Mouse (Mus musculus) heart, adult 2 months (tissue): ENCODE measurements at regions not wholly inside any gene's neighbourhood (a gene's known extent, or its start where the extent isn't known, plus 50 kb on each side); places are given as distances from the start of the nearest gene placed in this dataset.
"Not testable (repeated sequence)": the region's sequence is repeated elsewhere in the genome, so short reads cannot be mapped to it uniquely, and the experiment has no call there.

Experiments used
- DNase-seq, 2 experiments: peaks; one replicate each; pipeline ENCODE4 v3.0.0; 2021
- H3K27ac ChIP-seq: fragments of 200-600 bp; 2 replicates; pipeline ENCODE4 v1.8.1; 2022
- H3K27me3 ChIP-seq: fragments of 200-500 bp; 2 replicates; pipeline ENCODE4 v1.6.1; 2012; ENCODE audit warnings: mild to moderate bottlenecking, low read length, inconsistent platforms, mixed read lengths; ENCODE audit not compliant: control insufficient read depth, insufficient read depth
- H3K36me3 ChIP-seq: fragments of 200-500 bp; 2 replicates; pipeline ENCODE4 v1.6.1; 2012; ENCODE audit warnings: low read length, inconsistent platforms; ENCODE audit not compliant: control insufficient read depth, insufficient read depth
- H3K4me1 ChIP-seq: fragments of 200-500 bp; 2 replicates; pipeline ENCODE4 v1.6.1; 2011; ENCODE audit warnings: low read length; ENCODE audit not compliant: control insufficient read depth, insufficient read depth
- H3K4me3 ChIP-seq: fragments of 200-600 bp; 2 replicates; pipeline ENCODE4 v1.8.1; 2022
- H3K79me2 ChIP-seq: fragments of 200-500 bp; replicated peaks from 2 replicates; pipeline ENCODE4 v1.6.1; 2012; ENCODE audit warnings: mild to moderate bottlenecking, inconsistent platforms, low read length, moderate library complexity, mixed read lengths; ENCODE audit not compliant: control insufficient read depth, insufficient read depth
- H3K9ac ChIP-seq: fragments of 200-500 bp; 2 replicates; pipeline ENCODE4 v1.6.1; 2012; ENCODE audit warnings: low read depth, mild to moderate bottlenecking, control low read depth, inconsistent platforms, low read length, mixed read lengths
- CTCF ChIP-seq: fragments of 200-600 bp; IDR thresholded peaks from 2 replicates; pipeline ENCODE4 v1.8.1; 2022; ENCODE audit warnings: antibody characterized with exemption, mild to moderate bottlenecking, moderate library complexity
- EP300 ChIP-seq: fragments of 200-500 bp; IDR thresholded peaks from 2 replicates; pipeline ENCODE4 v1.6.1; 2011; ENCODE audit warnings: low read depth, low read length, control low read depth; ENCODE audit not compliant: insufficient read depth
- POLR2A ChIP-seq: fragments of 200-500 bp; IDR thresholded peaks from 2 replicates; pipeline ENCODE4 v1.6.1; 2011; ENCODE audit warnings: mild to moderate bottlenecking, low read depth, low read length, control low read depth; ENCODE audit not compliant: insufficient read depth
- WGBS: fragments of 180-500 bp; shearing (Covaris S2); methylation state at CpG from one replicate; pipeline ENCODE4 v1.1.7; 2018; 5-methylcytosine and 5-hydroxymethylcytosine counted together
- intact Hi-C: fragments of 180-260 bp; cut with DNase I; formaldehyde crosslinking; loops from one replicate; pipeline ENCODE4 v1.15.1; 2025

DNA sequence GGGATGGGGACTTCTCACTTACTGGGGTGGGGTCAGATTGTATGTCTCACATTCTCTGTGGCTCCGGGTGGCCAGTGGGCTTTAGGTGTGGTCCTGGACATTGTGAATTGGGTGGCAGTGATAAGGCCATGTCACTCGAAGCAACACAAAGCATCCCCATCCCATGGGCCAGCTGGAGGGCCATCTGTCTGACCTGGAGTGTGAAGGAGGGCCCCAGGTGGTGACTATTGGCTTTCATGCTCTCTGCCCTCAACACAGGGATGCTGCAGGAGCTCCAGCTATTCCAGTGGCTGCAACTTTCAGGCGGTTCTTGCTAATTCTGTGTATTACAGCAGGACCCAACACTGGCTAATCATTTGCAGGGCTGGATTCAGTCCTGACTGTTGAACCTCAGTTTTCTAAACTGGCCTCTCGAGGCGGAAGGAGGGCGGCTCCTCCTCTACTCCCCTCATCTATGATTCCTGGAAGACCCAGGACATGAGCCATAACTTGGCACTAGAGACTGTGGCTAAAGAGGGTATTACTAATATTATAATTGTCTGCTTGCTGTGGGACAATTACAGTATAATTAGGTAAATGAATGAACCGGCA lies 64.1 kb downstream of the 9530068E07Rik start:
- Histone ChIP-seq H3K9ac (no peak overlapping the region), H3K4me3 (no peak overlapping the region), H3K4me1 (no peaks in the 10 kb centered on the region), H3K36me3 (no peaks in the 10 kb centered on the region), H3K27me3 (no peaks in the 10 kb centered on the region), H3K79me2 (no peaks in the 10 kb centered on the region), H3K27ac (no peak overlapping the region)
- no peak for TF ChIP-seq CTCF
- TF ChIP-seq POLR2A = no peak
- no peak for TF ChIP-seq EP300
- WGBS = 66% methylated on average over 7 of the region's 7 CpGs
- intact Hi-C loops = no loop called here
- no peak for DNase-seq

- H3K4me3 ChIP-seq, H3K79me2 ChIP-seq, intact Hi-C loops, H3K27ac ChIP-seq, H3K36me3 ChIP-seq, H3K4me1 ChIP-seq, H3K27me3 ChIP-seq, H3K9ac ChIP-seq, DNase-seq: not testable (repeated sequence)
- WGBS = 60% methylated on average over 6 of the region's 6 CpGs
These were observed 74.9 kb downstream of the 9530068E07Rik start for GRCm38 (mm10) chr11:52471128-52471527.

DNA sequence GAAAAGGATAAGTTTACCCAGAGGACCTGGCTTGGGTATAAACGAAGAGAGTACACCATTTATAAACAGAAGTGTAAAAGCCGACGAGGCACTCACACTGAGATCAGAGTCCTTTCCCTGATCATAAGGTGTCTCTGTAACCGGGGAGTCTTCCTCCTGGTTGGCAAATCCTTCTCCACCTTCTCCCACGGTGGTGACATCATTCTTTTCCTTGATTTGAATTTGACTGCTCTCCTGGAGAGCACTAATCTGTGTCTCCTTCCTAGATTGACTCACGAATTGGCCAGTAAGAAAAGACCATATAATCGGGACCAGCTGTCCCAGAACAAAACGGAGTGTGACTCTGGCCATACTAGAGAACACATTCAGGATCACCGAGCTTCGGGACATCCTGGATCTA lies 83.9 kb downstream of the 9530068E07Rik start:
- H3K36me3 ChIP-seq, H3K79me2 ChIP-seq, intact Hi-C loops, H3K9ac ChIP-seq, H3K27ac ChIP-seq, H3K4me3 ChIP-seq, H3K27me3 ChIP-seq, DNase-seq, H3K4me1 ChIP-seq: not testable (repeated sequence)
- 56% methylated on average over 10 of the region's 10 CpGs for WGBS

GRCm38 (mm10) chr11:52480694-52481093 lies 84.5 kb downstream of the 9530068E07Rik start:
- intact Hi-C loops, H3K36me3 ChIP-seq, DNase-seq, H3K79me2 ChIP-seq, H3K27me3 ChIP-seq, H3K4me1 ChIP-seq, H3K27ac ChIP-seq, H3K9ac ChIP-seq, H3K4me3 ChIP-seq: not testable (repeated sequence)
- 84% methylated on average over 24 of the region's 24 CpGs for WGBS

- H3K27ac ChIP-seq, H3K4me3 ChIP-seq, H3K27me3 ChIP-seq, H3K4me1 ChIP-seq, H3K36me3 ChIP-seq, intact Hi-C loops, DNase-seq, H3K79me2 ChIP-seq, H3K9ac ChIP-seq: not testable (repeated sequence)
- WGBS = 87% methylated on average over 6 of the region's 8 CpGs
These were observed 87.3 kb downstream of the 9530068E07Rik start for GRCm38 (mm10) chr11:52483534-52483933.

DNA sequence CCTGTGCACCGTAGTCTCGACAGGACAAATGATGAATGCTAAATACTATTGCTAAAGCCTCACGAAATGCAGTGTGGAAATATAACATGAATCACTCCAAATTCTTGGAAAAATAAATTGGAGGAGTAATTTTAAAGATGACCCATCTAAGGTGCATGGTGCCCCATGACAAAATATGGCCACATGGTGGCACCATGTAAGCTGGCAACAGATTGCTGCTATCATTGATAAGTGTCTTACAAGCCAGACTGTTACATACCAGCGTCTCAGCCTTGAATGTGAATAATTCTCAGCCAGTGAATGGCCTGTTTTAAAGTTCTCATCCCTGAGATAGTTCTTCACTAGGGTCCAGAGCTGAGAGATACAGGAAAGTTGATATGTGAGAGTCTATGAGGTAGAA lies 92.3 kb downstream of the 9530068E07Rik start:
- H3K27me3 ChIP-seq, H3K4me1 ChIP-seq, H3K4me3 ChIP-seq, DNase-seq, H3K79me2 ChIP-seq, H3K9ac ChIP-seq, intact Hi-C loops, H3K36me3 ChIP-seq, H3K27ac ChIP-seq: not testable (repeated sequence)
- peak; percentile 41 for TF ChIP-seq CTCF
- WGBS = 72% methylated on average over 4 of the region's 4 CpGs

DNA sequence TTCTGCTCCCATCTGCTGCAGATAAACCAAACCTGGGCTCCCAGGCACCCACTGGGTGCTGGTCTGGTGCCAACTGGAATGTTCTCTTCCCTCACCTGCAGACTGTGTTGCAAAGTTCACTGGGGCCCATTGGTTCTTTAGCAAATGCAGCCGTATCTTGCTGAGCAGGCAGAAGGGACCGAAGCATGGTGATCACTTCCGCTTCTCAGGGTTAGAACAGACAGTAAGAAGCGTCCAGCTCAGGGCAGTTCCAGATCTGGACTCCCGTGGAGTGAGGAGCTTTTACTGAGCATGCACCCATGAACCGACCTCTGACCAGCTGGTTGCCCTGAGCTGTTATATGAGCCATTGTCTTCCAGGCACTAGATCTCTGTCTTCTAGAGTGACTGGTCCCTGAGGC lies 97.1 kb downstream of the 9530068E07Rik start:
- Histone ChIP-seq H3K9ac (no peak overlapping the region), H3K4me1 (no peaks in the 10 kb centered on the region), H3K79me2 (no peaks in the 10 kb centered on the region), H3K27me3 (no peaks in the 10 kb centered on the region), H3K4me3 (no peak overlapping the region), H3K27ac (no peak overlapping the region), H3K36me3 (no peaks in the 10 kb centered on the region)
- no peak for DNase-seq
- no peak for TF ChIP-seq EP300
- no peak for TF ChIP-seq POLR2A
- TF ChIP-seq CTCF = no peak
- intact Hi-C loops = no loop called here
- WGBS = 80% methylated on average over 6 of the region's 6 CpGs
